Mouse (Mus musculus) liver, embryonic 12.5 days (tissue): Measurements from ENCODE around the gene Sned1. TPM values are rescaled to one million over a fixed set of nuclear protein-coding genes. Genes with fewer than 3 reads are reported as not detected.
"Not testable (repeated sequence)": the region's sequence is repeated elsewhere in the genome, so short reads cannot be mapped to it uniquely, and the experiment has no call there.

Source experiments
- ATAC-seq: fragments of 200-750 bp; cut with Nextera tagmentation; 2 replicates; pipeline ENCODE4 v1.8.0; 2017; ENCODE audit warnings: moderate number of reproducible peaks, mild to moderate bottlenecking, moderate library complexity
- H3K27ac ChIP-seq: fragments of 300-500 bp; sonication (generic); 2 replicates; pipeline ENCODE4 v1.5.1; 2016; ENCODE audit warnings: mild to moderate bottlenecking
- H3K27me3 ChIP-seq: fragments of 300-500 bp; sonication (generic); replicated peaks from 2 replicates; pipeline ENCODE4 v1.6.1; 2016; ENCODE audit warnings: mild to moderate bottlenecking, moderate library complexity
- H3K36me3 ChIP-seq: fragments of 300-500 bp; sonication (generic); 2 replicates; pipeline ENCODE4 v1.6.1; 2016; ENCODE audit warnings: mild to moderate bottlenecking, moderate library complexity
- H3K4me1 ChIP-seq: fragments of 300-500 bp; sonication (generic); 2 replicates; pipeline ENCODE4 v1.6.1; 2016
- H3K4me2 ChIP-seq: fragments of 300-500 bp; sonication (generic); 2 replicates; pipeline ENCODE4 v1.6.1; 2016; ENCODE audit warnings: mild to moderate bottlenecking, moderate library complexity
- H3K4me3 ChIP-seq: fragments of 300-500 bp; sonication (generic); 2 replicates; pipeline ENCODE4 v1.5.1; 2016; ENCODE audit warnings: mild to moderate bottlenecking, moderate library complexity
- H3K9ac ChIP-seq: fragments of 300-500 bp; sonication (generic); 2 replicates; pipeline ENCODE4 v1.6.1; 2016; ENCODE audit warnings: mild to moderate bottlenecking, moderate library complexity
- H3K9me3 ChIP-seq: fragments of 300-500 bp; sonication (generic); replicated peaks from 2 replicates; pipeline ENCODE4 v1.6.1; 2016; ENCODE audit warnings: mild to moderate bottlenecking, moderate library complexity
- WGBS: fragments of 180-500 bp; shearing (Covaris S2); methylation state at CpG from one replicate; pipeline ENCODE4 v1.1.7; 2016; ENCODE audit not compliant: insufficient replicate concordance; 5-methylcytosine and 5-hydroxymethylcytosine counted together
- polyA plus RNA-seq: library from polyadenylated mRNA; unstranded; fragments of >200 nt; fragmentation: Nextera tagmentation; extraction: Ambion mirVana; gene quantifications from 2 replicates; pipeline ENCODE4 v1.2.1, GENCODE M21; 2016

The Sned1 gene
- 0.52 and 1.4 TPM in 2 replicates for polyA plus RNA-seq

GRCm38 (mm10) chr1:93235576-93236544 lies at the start of gene Sned1:
Gene Sned1 (plus strand): TSS chr1:93235841.
- H3K27me3 ChIP-seq: peaks cover 54% of the 10 kb centered on the region
- H3K4me2 ChIP-seq: peak within 1 kb of the TSS; percentile 82
- no peak within 1 kb of the TSS for H3K9ac ChIP-seq
- H3K36me3 ChIP-seq: no peaks in the 10 kb centered on the region
- H3K9me3 ChIP-seq: no peaks in the 10 kb centered on the region
- H3K27ac ChIP-seq: no peak within 1 kb of the TSS
- under 1% methylated on average over 98 of the region's 100 CpGs for WGBS
- peaks cover 9% of the 10 kb centered on the region for H3K4me1 ChIP-seq
- peak within 1 kb of the TSS; percentile 54 for H3K4me3 ChIP-seq
- ATAC-seq: peak; percentile 80

- H3K27ac ChIP-seq: no peak overlapping the region
- no peak overlapping the region for H3K4me3 ChIP-seq
- no peak for ATAC-seq
- no peaks in the 10 kb centered on the region for H3K9me3 ChIP-seq
- peaks cover 26% of the 10 kb centered on the region for H3K27me3 ChIP-seq
- no peak overlapping the region for H3K4me2 ChIP-seq
- 17% methylated on average over 9 of the region's 17 CpGs for WGBS
- H3K36me3 ChIP-seq: no peaks in the 10 kb centered on the region
- no peak overlapping the region for H3K9ac ChIP-seq
- no peaks in the 10 kb centered on the region for H3K4me1 ChIP-seq
Measured at GRCm38 (mm10) chr1:93190726-93191305, 44.8 kb upstream of the Sned1 start.

DNA sequence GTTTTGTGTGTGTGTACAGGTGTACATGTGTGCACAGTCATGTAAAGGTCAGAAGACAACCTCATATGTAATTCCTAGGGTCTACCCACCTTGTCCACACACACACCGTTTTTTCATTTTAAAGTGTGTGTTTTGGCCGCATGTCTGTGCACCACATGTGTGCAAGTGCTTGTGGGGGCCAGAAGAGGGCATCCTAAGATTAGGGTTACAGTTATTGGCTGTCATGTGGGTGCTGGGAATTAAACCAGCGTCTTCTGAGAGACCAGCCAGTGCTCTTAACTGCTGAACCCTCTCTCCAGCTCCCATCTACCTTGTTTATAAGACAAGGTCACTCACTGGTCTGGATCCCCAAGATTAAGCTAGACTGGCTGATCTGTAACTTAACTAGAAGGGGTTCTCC lies 40.7 kb upstream of the Sned1 start:
- H3K9ac ChIP-seq: no peak overlapping the region
- H3K27ac ChIP-seq: no peak overlapping the region
- H3K9me3 ChIP-seq: 0 out of 2 replicates have a peak, but pooled peaks cover 4% of the 10 kb centered on the region
- H3K4me1 ChIP-seq: no peaks in the 10 kb centered on the region
- no peak overlapping the region for H3K4me3 ChIP-seq
- peaks cover 11% of the 10 kb centered on the region for H3K27me3 ChIP-seq
- H3K4me2 ChIP-seq: no peak overlapping the region
- no peak for ATAC-seq
- 63% methylated on average over 3 of the region's 3 CpGs for WGBS
- H3K36me3 ChIP-seq: no peaks in the 10 kb centered on the region

DNA sequence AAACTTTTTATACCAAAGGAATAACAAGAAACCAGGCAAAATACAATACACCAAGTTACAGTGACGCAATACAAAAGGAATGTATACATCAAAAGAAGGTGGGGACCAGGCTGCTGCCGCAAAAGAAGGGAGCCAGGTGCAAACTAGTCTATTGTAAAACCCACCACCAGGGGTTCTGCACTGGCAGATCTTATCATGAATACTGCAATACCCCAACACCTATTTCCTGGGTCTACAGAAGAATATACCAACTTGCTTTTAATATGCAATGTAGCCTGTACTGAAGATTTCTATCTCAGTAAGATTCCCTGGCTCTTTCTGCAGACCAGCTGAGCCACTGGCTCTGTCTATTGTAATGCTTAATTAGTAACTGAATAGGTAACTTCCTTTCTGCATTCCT lies 38.2 kb upstream of the Sned1 start:
- not testable (repeated sequence) for H3K4me2 ChIP-seq, H3K27ac ChIP-seq, H3K9ac ChIP-seq, H3K36me3 ChIP-seq, H3K4me1 ChIP-seq, ATAC-seq, H3K27me3 ChIP-seq, H3K4me3 ChIP-seq, H3K9me3 ChIP-seq
- 75% methylated on average over 2 of the region's 2 CpGs for WGBS

GRCm38 (mm10) chr1:93197916-93198315 lies 37.7 kb upstream of the Sned1 start:
- H3K4me2 ChIP-seq: no peak overlapping the region
- 52% methylated on average over 3 of the region's 3 CpGs for WGBS

DNA sequence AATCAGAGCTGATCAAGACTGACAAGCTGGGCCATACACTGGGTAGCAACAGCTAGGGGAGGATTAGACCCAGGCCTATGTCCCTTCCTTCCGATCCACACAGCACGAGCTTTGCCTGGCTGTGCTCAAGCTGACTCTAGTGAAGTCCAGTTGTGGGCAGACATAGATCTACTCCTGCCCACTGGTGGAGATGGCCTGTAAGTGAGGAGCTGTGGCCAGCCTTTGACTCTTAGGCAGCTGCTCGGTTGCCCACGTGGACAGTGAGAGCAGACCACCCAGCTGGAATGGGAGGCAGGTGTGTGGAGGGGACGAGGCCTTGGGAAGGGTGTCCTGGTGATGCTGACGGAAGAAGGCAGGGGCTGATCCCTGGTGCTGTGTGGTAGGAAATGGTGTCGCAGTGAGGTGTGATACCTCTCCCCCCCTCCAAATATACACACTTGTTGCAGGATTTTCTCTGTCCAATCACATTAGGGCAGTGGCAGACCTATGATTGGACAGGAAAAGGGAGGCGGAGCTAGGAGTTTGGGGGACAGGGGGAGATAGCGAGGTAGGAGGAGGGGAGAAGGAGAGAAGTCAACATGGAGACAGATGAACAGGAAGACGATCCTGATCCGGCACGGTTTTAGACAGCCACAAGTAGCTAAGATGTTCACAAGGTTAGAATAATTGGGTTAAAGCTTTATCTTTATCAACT lies 29.2 kb upstream of the Sned1 start:
- Histone ChIP-seq H3K4me2 (no peak overlapping the region), H3K27me3 (no peaks in the 10 kb centered on the region), H3K4me1 (no peaks in the 10 kb centered on the region), H3K27ac (no peak overlapping the region), H3K9me3 (no peaks in the 10 kb centered on the region), H3K9ac (no peak overlapping the region), H3K36me3 (no peaks in the 10 kb centered on the region), H3K4me3 (no peak overlapping the region)
- no peak for ATAC-seq
- WGBS: 53% methylated on average over 12 of the region's 12 CpGs

More at GRCm38 (mm10) chr1:93197916-93198315, 37.7 kb upstream of the Sned1 start:
- Histone ChIP-seq H3K4me3 (no peak overlapping the region), H3K27me3 (no peaks in the 10 kb centered on the region), H3K36me3 (no peaks in the 10 kb centered on the region), H3K9ac (no peak overlapping the region), H3K27ac (no peak overlapping the region), H3K4me1 (no peaks in the 10 kb centered on the region), H3K9me3 (0 out of 2 replicates have a peak, but pooled peaks cover 4% of the 10 kb centered on the region)
- no peak for ATAC-seq

- H3K9me3 ChIP-seq: no peaks in the 10 kb centered on the region
- no peaks in the 10 kb centered on the region for H3K36me3 ChIP-seq
- 0 out of 2 replicates have a peak, but pooled peaks have one; percentile 27 for ATAC-seq
- H3K4me3 ChIP-seq: no peak overlapping the region
- H3K27ac ChIP-seq: no peak overlapping the region
- H3K9ac ChIP-seq: no peak overlapping the region
- no peak overlapping the region for H3K4me2 ChIP-seq
- no peaks in the 10 kb centered on the region for H3K4me1 ChIP-seq
- 80% methylated on average over 4 of the region's 4 CpGs for WGBS
- no peaks in the 10 kb centered on the region for H3K27me3 ChIP-seq
Measured at GRCm38 (mm10) chr1:93207536-93208064, 28.0 kb upstream of the Sned1 start.

- ATAC-seq: no peak
- no peak overlapping the region for H3K9ac ChIP-seq
- H3K27me3 ChIP-seq: no peaks in the 10 kb centered on the region
- WGBS: 46% methylated on average over 9 of the region's 9 CpGs
- H3K27ac ChIP-seq: no peak overlapping the region
- no peaks in the 10 kb centered on the region for H3K4me1 ChIP-seq
- no peaks in the 10 kb centered on the region for H3K36me3 ChIP-seq
- no peaks in the 10 kb centered on the region for H3K9me3 ChIP-seq
- H3K4me2 ChIP-seq: no peak overlapping the region
- H3K4me3 ChIP-seq: no peak overlapping the region
Measured at GRCm38 (mm10) chr1:93210213-93210641, 25.4 kb upstream of the Sned1 start.

- WGBS: 77% methylated on average over 11 of the region's 11 CpGs
- no peak overlapping the region for H3K4me3 ChIP-seq
- no peaks in the 10 kb centered on the region for H3K9me3 ChIP-seq
- H3K4me1 ChIP-seq: no peaks in the 10 kb centered on the region
- H3K4me2 ChIP-seq: no peak overlapping the region
- H3K9ac ChIP-seq: no peak overlapping the region
- H3K27me3 ChIP-seq: no peaks in the 10 kb centered on the region
- ATAC-seq: no peak
- H3K36me3 ChIP-seq: no peaks in the 10 kb centered on the region
- no peak overlapping the region for H3K27ac ChIP-seq
Measured at GRCm38 (mm10) chr1:93211019-93211418, 24.6 kb upstream of the Sned1 start.

DNA sequence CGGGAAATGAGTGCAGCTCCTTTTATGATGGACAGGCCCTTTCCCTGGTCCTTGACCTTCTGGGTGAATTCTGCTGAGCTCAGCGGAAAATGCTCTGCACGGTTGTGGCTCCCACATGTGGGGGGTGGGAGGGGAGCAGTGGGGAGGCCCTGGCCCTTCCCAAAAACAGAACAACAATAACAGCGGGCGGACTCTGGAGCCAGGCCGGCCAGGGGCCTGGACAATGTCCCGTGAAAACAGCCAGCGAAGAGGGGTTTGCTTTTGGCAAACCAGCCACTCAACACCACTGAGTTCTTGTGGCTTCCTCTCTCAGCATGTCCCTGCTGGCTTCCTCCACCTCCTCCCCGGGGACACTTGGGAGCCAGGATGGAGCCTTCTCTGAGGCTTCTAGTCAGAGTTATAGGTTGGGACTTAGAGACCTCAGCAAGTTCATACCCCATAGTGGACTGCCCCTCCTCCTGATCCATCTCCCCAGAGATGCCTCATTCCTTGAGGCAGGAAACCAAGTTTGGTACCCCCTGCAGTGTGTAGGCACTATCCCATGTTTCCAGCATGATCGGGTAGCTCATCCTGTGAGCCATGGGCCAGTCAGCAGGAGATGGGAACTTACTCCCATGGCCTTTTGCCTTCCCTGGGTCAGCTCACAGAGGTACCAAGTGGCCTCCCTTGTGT lies 24.0 kb upstream of the Sned1 start:
- Histone ChIP-seq H3K9ac (no peak overlapping the region), H3K36me3 (no peaks in the 10 kb centered on the region), H3K4me1 (no peaks in the 10 kb centered on the region), H3K27ac (no peak overlapping the region), H3K27me3 (no peaks in the 10 kb centered on the region), H3K4me3 (no peak overlapping the region), H3K4me2 (no peak overlapping the region), H3K9me3 (no peaks in the 10 kb centered on the region)
- no peak for ATAC-seq
- 43% methylated on average over 10 of the region's 10 CpGs for WGBS

DNA sequence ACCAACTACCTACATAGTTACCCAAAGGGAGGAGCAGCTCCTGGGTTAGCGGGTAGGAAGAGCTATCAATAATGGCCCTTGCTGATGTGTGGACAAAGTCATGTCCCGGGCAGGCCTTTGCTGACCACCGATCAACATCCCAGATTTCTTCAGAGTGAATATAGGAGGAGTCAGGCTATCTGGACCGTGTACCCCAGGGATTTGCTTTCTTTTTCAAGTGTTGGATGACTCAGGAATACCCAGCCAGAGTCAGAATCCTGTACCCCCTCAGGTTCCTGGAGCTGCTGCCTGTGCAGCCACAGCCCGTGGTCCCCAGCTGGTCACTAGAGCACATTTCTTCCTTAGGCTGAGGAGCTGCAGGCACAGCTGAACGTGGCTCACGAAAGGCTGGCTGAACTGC lies 23.2 kb upstream of the Sned1 start:
- no peak overlapping the region for H3K4me2 ChIP-seq
- H3K9me3 ChIP-seq: no peaks in the 10 kb centered on the region
- no peak overlapping the region for H3K9ac ChIP-seq
- H3K36me3 ChIP-seq: no peaks in the 10 kb centered on the region
- no peak overlapping the region for H3K4me3 ChIP-seq
- H3K27me3 ChIP-seq: no peaks in the 10 kb centered on the region
- no peaks in the 10 kb centered on the region for H3K4me1 ChIP-seq
- no peak overlapping the region for H3K27ac ChIP-seq
- ATAC-seq: no peak
- 57% methylated on average over 7 of the region's 7 CpGs for WGBS
